Mouse (Mus musculus): ENCODE data around the gene Ptcra. TPM values are rescaled to one million over a fixed set of nuclear protein-coding genes. Genes with fewer than 3 reads are reported as not detected.

Gene Ptcra
- polyA plus RNA-seq, 1 experiment from 2014 or later: 0.16 TPM

Other genes with a start within 250 kb of the Ptcra start
- gene Cul9, start 217.3 kb downstream of the Ptcra start, polyA plus RNA-seq (2016; fragmentation: Nextera tagmentation; extraction: Ambion mirVana): 8.9 and 10.8 TPM in 2 replicates
- 11.8 and 12.4 TPM in 2 replicates for gene Srf, start 207.5 kb downstream of the Ptcra start, polyA plus RNA-seq (2016; fragmentation: Nextera tagmentation; extraction: Ambion mirVana)
- gene Ptk7, start 134.2 kb downstream of the Ptcra start, polyA plus RNA-seq (2016; fragmentation: Nextera tagmentation; extraction: Ambion mirVana): 156 and 165 TPM in 2 replicates
- 27.2 and 27.6 TPM in 2 replicates for gene Klc4, start 117.7 kb downstream of the Ptcra start, polyA plus RNA-seq (2016; fragmentation: Nextera tagmentation; extraction: Ambion mirVana)
- gene Mrpl2, start 117.5 kb downstream of the Ptcra start, polyA plus RNA-seq (2016; fragmentation: Nextera tagmentation; extraction: Ambion mirVana): 99.5 and 112 TPM in 2 replicates
- 56.1 and 60.1 TPM in 2 replicates for gene Cul7, start 113.4 kb downstream of the Ptcra start, polyA plus RNA-seq (2016; fragmentation: Nextera tagmentation; extraction: Ambion mirVana)
- gene Rrp36, start 89.4 kb downstream of the Ptcra start, polyA plus RNA-seq (2016; fragmentation: Nextera tagmentation; extraction: Ambion mirVana): 68.8 and 70.0 TPM in 2 replicates
- 137 and 150 TPM in 2 replicates for gene Mea1, start 84.9 kb downstream of the Ptcra start, polyA plus RNA-seq (2016; fragmentation: Nextera tagmentation; extraction: Ambion mirVana)
- 117 and 122 TPM in 2 replicates for gene Klhdc3, start 82.8 kb downstream of the Ptcra start, polyA plus RNA-seq (2016; fragmentation: Nextera tagmentation; extraction: Ambion mirVana)
- gene Ppp2r5d, start 58.6 kb downstream of the Ptcra start, polyA plus RNA-seq (2016; fragmentation: Nextera tagmentation; extraction: Ambion mirVana): 108 and 117 TPM in 2 replicates
- gene Pex6, start 52.2 kb downstream of the Ptcra start, polyA plus RNA-seq (2016; fragmentation: Nextera tagmentation; extraction: Ambion mirVana): 37.7 and 42.1 TPM in 2 replicates
- gene Gnmt, start 34.5 kb downstream of the Ptcra start, polyA plus RNA-seq (2016; fragmentation: Nextera tagmentation; extraction: Ambion mirVana): 0.48 and 0.73 TPM in 2 replicates
- 58.5 and 64.8 TPM in 2 replicates for gene Cnpy3, start 11.5 kb downstream of the Ptcra start, polyA plus RNA-seq (2016; fragmentation: Nextera tagmentation; extraction: Ambion mirVana)
- gene 2310039H08Rik, start 8.9 kb upstream of the Ptcra start, polyA plus RNA-seq (2016; fragmentation: Nextera tagmentation; extraction: Ambion mirVana): 49.8 and 52.6 TPM in 2 replicates
- 179 and 210 TPM in 2 replicates for gene Rpl7l1, start 19.0 kb upstream of the Ptcra start, polyA plus RNA-seq (2016; fragmentation: Nextera tagmentation; extraction: Ambion mirVana)
- 4.4 and 4.8 TPM in 2 replicates for gene Bicral, start 94.8 kb upstream of the Ptcra start, polyA plus RNA-seq (2016; fragmentation: Nextera tagmentation; extraction: Ambion mirVana)
- 71.7 and 78.7 TPM in 2 replicates for gene Tbcc, start 127.0 kb upstream of the Ptcra start, polyA plus RNA-seq (2016; fragmentation: Nextera tagmentation; extraction: Ambion mirVana)
- gene Prph2, start 146.7 kb upstream of the Ptcra start, polyA plus RNA-seq (2016; fragmentation: Nextera tagmentation; extraction: Ambion mirVana): not detected in 2 replicates
- 22.2 and 22.9 TPM in 2 replicates for gene Ubr2, start 246.8 kb upstream of the Ptcra start, polyA plus RNA-seq (2016; fragmentation: Nextera tagmentation; extraction: Ambion mirVana)